Mouse (Mus musculus): ENCODE measurements at regions not wholly inside any gene's neighbourhood (a gene's known extent, or its start where the extent isn't known, plus 50 kb on each side); places are given as distances from the start of the nearest gene placed in this dataset.
A peak's percentile ranks its signal among the peaks of the same experiment; 100 is the strongest.

DNA sequence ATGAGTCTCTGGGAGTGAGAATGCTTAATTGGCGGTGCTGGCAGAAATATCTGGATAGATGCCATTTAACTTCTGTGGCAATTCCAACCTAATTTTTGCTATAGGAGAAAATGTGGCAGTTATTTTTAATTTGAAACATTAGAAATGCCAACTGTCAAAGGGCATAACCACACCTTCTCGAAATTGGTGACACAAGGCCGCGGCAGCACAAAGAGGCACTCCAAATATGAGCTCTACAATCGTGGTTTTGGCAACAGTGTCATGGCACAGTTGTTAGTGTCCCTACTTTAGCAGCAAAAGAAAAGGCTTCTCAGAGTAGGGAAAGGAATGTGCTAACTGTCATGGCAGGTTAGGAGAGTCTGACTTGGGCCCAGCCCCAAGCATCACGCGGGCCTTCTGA, 157.0 kb upstream of the Runx1 start:
- DNase-seq (ENCODE audit: inconsistent age in 2 of 2, low spot score in 1 of 2), result no peak

DNA sequence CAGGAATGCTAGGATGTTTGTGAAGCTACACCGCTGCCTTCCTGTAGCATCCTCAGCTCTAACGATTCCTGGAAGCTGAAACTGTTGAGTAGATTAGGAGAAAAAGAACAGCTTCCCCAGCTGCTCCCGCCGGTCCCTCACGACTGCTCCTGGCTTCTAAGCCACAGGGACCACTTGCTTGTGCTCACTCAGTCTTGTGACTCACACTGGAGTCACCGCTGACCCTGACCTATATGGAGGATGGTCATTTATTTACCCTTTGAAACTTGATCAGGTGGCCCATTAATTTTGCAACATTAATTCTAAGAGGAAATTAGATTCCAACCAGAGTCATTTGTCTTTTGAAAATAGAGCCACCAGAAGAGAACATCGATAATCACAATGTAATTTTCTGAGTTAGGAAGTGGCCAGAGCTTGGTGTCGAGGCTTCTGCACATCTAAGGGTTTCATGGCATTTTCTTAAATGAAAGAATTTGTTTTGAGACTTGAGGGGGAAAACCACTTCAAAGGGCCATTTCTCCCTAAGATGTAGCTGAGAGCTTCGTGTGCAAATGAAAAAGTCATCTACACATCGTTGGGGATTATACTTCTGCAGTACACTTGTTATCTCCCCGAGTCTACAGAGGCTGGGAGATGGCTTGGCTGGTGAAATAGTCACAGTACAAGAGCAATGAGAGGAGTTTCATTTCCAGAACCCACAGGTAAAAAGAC, 153.8 kb upstream of the Runx1 start:
- peak; percentile 79 to 89 for DNase-seq (ENCODE audit: inconsistent age in 2 of 2, low spot score in 1 of 2)

DNA sequence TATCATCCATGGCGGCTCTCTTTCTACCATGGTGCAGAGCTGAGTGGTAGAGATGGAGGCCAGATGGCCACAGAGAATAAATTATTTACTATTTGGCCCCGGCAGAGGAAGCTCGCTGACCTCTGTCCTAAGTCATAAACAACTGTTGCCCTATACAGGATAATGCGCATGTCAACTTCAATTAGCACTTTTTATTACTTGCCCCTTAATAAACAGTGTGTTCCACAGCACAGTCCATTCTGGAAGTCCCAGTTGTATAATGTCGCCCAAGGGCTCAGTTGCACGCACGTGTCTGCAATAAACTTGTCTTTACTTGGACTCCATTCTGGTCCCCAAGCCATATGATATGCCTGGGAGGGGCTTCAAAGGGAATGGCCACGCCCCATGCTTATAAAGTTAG, 150.1 kb upstream of the Runx1 start:
- DNase-seq (ENCODE audit: inconsistent age in 2 of 2, low spot score in 1 of 2), result no peak

DNA sequence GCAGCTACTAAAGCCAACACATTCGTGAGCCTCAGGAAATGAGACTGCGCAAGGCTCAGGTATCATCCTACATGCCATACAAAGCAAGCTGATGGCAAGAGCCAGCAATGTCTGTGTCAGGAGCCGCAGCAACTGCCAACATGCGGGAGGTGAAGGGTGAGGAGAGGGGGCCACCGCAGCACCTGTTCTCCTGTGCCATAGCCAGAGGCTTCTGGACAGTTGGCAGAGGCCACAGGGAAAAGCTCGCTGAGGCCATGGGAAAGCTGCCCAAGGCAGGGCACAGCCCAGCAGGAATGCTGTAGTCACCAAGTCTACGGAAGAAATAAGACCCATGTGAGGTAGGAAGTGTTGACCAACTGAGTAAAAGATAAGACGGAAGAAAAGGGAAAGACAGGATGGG, 149.1 kb upstream of the Runx1 start:
- DNase-seq (ENCODE audit: inconsistent age in 2 of 2, low spot score in 1 of 2), result no peak

DNA sequence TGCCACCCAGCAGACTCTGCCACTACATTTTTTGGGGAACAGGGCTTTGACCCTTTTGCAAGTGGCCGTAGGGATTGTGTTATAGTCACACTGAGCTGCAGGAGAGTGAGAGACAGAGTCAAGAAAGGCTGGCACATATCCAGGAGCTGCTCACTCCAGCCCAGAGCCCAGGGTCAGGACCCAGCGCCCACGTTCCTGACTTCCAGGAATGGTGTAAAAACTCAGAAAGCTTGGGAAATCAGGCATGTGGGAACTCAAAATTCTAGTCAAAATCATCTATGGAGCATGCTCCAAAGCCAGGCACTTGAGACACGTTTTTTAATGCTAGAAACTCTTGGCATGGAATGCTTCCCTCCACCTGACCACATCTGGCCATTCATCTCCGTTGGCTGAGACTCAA, 146.7 kb upstream of the Runx1 start:
- no peak for DNase-seq (ENCODE audit: inconsistent age in 2 of 2, low spot score in 1 of 2)

DNA sequence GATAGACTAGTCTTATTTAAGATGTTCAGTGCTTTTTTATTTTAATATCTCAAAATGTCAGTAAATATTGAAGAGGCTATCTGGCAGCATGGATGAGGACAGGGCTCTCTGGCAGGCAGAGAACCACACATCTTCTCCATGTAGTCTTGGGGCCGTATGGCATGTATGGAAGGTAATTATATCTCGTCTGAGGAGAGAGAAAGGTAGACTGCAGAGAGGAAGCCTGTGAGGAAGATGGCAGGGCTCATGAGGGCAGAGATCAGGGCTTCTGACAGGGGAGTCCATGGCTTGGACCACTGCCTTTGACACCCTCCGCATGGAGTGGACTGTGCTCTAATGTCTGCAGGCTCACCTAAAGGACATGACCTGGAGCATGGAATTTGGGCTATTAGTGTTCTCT, 146.0 kb upstream of the Runx1 start:
- DNase-seq (ENCODE audit: inconsistent age in 2 of 2, low spot score in 1 of 2), result no peak

DNA sequence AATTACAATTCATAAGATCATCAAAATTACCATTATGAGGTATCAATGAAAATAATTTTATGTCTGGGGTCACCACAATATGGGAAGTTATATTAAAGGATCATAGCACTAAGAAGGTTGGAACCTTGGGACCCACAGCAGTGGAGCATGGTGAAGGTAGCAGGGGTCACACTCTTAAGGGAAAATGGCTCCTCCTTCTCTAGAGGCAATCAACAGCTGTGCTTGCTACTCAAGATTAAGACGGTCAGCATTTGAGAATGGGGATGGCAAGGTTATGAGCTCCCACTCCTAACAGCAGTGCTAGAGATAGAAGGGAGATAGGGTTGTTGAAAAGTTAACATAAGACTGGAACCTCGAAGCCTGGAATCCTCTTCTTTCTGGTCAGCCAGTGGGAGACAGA, 144.6 kb upstream of the Runx1 start:
- DNase-seq (ENCODE audit: inconsistent age in 2 of 2, low spot score in 1 of 2), result no peak

DNA sequence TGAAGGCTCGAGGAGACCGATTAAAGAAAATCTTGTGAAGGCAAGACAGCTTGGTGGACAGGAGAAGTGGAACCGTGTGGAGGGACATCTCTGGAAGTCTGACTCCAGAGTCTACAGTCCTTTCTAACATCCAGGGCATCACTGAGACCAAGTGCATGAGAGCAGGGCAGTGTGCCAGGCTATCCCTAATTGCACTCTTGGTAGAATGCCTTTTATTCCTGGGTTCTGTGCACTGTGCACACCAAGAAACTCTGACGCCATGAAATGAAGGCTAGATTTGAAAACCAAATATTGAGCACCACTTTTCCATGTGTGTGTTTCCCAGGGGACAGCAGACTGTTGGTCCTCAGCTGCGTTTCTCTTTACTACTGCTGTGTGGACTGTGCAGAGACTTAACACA, 143.1 kb upstream of the Runx1 start:
- no peak for DNase-seq (ENCODE audit: inconsistent age in 2 of 2, low spot score in 1 of 2)

DNA sequence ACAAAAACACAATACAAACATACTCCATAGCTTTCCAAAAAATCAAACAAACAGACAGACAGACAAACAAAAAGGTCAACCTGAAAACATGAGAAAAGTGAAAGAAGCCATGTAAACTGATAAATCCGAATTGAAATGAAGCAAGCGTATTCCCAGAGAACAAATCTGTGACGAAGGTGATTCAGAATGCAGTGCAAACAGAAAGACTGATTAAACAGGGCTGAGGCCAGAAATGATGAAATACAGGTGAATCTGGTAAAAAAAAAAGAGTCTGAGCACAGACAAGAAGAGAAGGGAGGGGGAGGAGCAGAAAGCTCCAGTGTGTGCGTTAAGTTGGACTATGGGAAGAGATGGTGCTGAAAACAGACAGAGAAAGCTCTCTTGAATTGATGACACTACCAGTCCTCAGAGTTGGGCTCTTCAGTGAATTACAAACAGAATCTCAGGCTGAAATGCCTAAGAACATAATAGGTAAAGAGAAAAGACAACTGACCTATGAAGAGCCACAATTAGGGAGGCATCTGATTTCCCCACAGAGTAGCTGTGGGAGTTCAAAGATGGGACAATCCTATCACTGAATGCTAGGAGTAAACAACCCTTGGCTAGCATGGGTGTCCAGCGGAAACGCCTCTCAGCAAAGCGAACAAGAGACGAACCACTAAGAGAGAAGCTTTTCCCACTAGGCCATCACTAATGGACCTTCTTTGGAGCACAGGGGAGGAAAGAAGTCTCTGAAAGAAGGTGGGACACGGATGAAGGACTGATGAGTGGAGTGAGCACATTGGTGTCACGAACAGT, 140.3 kb upstream of the Runx1 start:
- DNase-seq (ENCODE audit: inconsistent age in 2 of 2, low spot score in 1 of 2), result no peak

DNA sequence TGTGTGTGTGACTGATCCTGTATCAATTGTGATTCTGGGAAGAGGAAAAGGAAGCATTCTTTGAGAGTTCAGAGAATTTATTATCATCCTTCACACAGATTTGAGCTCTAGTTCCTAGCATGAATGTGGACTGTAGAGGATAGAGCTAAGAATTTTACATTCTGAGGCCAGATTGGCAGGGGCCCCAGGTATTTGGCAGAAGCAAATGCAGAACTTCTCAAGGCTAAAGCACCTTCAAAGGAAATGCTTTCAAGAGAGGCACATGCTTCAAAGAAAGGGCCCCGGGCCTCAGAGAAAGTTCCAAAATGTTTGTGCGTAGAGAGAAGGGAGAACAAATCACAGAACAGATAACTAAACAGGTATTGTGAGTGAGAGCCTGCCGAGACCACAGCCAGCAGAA, 139.7 kb upstream of the Runx1 start:
- peak; percentile 43 to 64 for DNase-seq (ENCODE audit: inconsistent age in 2 of 2, low spot score in 1 of 2)

DNA sequence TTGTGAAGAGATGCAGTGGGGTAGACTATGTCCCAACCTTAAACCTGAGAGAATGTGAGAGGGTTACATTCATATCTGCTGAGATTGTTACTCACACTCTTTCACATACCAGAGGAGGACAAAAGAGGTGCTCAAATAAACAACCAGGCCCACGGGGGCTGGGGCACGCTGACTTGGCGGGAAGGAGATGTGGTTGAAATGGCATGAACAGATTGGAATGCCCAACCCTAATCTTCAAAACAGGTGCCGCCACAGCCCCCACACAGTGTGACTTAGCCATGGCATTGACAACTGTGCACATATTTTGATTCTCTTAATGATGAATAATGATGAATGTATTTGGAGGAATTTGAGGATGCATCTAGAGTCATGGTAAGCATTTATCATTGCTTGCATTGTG, 137.6 kb upstream of the Runx1 start:
- peak in 1 of 2 experiments; percentile 31 for DNase-seq (ENCODE audit: inconsistent age in 2 of 2, low spot score in 1 of 2)

DNA sequence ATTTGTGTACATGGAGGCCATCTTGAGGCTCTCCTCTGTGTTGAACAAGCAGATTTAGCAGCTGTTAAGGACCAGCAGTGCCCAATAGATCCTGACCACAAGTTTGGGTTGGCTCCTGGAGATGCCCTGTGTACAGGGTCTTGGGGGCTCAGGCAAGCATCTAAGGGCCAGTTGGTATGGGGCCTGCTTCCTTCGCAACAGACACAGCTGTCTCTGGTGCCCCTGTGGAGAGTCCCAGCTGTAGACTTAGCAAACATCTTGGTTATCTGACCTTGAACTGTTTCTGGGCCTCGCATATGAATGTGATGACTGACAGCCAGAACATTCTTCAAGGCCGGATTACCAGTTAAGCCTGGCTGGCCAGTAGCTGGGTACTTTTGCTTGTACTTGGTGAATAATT, 135.4 kb upstream of the Runx1 start:
- DNase-seq (ENCODE audit: inconsistent age in 2 of 2, low spot score in 1 of 2), result peak; percentile 48 to 63

DNA sequence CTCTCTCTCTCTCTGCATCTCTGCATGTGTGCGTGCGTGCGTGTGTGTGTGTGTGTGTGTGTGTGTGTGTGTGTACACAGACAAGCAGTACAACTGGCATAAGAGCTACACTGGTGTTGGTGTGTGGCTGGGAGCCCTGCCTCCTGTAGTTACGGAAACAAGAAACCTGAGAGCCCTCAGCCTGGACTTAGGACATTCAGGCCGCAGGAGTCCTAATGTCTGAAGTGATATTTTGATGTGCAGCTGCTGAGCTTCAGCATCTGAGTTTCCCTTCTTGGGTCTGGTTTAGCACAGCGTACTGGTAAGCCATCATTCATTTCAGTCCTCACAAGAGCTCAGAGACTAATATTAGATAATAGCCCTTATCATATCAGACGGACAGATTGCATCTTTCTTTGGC, 134.8 kb upstream of the Runx1 start:
- DNase-seq (ENCODE audit: inconsistent age in 2 of 2, low spot score in 1 of 2), result no peak

DNA sequence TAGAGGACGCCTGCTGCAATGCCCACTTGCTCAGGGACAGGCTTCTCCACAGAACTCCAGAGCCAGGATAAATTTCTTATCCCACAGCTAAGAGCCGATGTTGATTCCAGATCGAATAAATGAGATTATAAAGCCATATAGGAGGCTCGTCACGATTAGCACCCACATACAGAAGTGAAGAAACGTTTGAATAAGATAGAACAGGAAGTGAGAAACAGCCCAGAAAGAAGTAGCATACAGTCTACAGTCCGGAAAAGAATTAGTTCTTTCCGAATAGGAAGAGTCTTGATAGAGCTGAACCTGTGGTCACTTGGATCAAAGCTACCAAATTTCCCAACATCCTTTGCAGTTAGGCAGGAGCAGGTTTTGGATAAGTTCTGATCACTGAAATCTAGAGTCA, 133.0 kb upstream of the Runx1 start:
- no peak for DNase-seq (ENCODE audit: inconsistent age in 2 of 2, low spot score in 1 of 2)

DNA sequence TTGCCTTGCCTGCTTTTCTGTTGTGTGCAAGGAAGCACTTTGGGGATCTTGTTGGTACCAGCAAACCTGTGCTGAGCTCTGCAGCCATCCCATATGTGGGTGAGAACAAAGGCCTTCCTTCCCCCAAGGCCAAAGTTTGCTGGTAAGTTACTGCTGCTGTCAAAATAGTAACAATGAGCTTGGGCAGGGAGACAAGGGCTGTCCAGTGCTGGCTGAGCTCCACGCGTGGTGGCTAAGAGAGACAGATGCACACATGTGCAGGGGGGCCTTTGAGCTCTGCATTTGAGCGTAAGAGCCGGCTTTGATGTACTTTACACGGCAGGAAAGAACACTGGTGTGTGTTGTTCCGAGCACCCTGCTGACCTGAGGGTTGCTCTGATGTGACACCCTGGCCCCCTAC, 132.2 kb upstream of the Runx1 start:
- peak; percentile 48 to 68 for DNase-seq (ENCODE audit: inconsistent age in 2 of 2, low spot score in 1 of 2)

DNA sequence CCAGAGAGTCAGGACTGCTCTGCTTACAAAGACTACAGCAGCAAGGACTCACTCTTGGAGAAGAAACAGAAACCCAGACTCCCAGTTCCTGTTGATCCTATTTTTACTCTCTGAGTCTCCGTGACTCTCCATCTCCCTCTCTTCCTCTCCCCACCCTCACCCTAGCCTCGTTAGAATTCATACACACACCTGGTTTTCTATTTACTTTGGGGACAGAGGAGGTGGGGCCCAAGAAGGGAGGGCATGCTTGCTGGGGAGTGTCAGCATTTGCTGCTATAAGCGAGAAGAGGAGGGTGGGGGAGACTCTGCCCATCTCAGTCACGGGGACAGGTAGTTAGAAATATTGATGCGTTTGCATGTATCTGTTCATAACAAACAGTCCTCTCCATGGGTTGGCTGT, 129.6 kb upstream of the Runx1 start:
- DNase-seq (ENCODE audit: inconsistent age in 2 of 2, low spot score in 1 of 2), result no peak

DNA sequence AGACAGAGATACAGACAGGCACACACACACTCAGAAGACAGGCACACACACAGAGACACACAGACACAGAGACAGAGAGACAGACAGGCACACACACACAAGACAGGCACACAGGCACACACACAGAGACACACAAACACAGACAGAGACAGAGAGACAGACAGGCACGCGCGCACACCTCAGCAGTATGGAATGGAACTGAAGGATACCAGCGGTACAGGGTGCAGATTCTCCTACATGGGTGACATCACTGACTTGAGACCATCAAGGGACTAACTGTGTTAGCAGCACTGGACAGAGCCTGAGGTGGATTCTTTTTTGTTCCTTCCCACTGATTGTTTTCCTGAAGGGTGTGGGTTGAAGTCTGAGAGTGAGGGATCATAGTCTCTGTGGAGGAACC, 129.1 kb upstream of the Runx1 start:
- DNase-seq (ENCODE audit: inconsistent age in 2 of 2, low spot score in 1 of 2), result no peak

DNA sequence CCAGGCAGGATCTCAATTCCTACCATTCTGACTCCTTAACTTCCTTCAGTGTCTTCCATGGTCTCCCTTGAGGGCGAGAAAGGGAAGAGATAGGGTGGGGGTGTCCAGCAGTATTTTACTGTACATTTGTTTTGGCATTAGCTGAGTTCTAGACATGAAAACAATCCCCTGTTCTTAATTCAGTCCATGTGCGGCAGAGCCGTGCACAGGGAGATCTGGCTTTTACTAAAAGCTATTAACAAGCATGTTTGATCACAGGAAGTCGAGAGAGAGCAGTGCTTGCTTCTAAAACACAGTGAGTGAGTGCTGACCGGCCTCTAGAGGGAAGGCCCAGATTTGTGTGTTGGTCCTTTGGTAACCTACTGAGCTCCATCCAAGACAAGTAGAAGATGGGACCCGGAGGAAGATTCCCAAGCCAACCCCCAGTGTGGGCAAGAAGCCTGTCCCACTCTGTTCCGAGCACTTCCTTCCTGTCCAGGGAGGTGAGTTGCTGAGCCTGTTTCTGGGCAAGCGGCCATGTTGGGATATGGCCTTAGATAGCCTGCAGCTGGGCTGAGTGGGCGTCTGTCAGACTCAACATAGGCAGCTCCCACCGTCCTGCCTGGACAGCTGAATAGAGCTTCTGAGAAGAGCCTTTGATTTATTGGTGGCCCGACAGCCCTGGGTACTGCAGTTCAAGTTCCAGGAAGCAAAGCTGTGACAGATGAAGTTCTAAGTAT, 128.1 kb upstream of the Runx1 start:
- DNase-seq (ENCODE audit: inconsistent age in 2 of 2, low spot score in 1 of 2), result peak; percentile 63 to 77

DNA sequence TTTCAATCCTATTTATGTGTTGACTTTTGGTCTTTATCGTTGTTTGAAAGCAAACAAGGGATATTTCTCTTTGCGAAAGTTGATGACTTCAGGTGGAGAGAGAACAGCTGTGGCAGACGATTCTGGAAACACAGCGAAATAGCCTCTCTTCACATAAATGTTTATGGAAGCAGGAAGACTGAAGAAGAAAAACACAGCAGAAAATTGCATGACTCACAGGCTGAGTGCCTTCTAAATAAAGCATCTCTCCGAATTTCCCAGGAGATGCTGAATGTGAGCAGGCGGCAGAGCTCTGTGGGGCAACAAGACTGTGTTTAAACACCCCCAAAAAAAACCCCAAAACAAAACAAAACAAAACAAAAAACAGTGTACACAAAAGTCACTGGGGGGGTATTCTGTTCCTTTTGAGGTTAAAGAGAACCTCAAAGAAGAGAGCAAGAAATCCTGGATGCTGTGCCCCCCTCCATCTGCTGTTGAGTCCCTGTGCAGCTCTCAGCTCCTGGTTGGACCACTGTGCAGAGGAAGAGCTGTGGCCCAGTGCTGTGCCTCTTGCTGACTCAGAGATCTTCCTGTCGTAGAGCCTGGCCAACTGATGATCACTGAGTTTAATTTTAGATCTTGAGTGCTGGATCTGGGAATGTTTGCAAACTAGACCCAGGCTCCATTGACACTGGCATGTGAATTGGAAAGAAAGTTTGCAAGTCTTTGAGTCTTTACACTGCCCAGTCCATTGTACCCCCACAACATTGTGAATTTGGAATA, 126.6 kb upstream of the Runx1 start:
- no peak for DNase-seq (ENCODE audit: inconsistent age in 2 of 2, low spot score in 1 of 2)

DNA sequence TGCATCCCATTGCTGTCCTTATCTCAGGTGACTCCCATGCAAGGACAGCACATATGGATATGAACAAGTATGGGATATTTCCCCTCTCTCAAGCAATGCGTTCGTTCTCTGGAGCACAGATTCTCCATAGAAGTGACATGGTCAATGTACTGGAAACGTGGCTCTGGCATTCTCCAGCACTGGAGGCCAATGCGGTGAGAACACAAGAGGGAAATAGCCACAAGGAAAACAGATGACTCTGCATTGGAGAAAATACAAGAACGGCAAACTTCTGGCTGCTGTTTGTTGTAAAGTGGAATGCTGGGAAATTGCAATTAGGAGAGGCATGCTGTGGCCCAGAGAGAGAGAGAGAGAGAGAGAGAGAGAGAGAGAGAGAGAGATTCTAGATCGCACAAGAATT, 125.6 kb upstream of the Runx1 start:
- DNase-seq (ENCODE audit: inconsistent age in 2 of 2, low spot score in 1 of 2), result no peak

DNA sequence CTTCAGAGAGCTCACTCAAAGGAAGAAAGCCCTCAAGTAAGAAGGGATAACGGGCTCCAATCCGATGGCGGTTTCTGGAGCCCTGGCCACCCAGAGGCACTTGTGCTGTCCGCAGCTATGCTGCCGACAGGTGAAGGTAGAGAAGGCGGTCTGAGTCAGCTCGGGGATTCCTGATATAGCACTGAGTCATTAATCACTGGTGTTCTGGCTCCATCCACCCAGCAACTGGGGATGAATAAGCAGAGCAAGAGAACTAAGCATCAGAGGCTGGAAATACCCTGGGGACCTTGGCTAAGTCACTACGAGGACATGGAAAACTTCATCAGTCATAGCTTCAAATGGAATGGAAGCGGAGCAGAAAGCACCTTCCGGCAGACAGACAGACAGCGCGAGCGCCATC, 122.5 kb upstream of the Runx1 start:
- peak; percentile 78 to 85 for DNase-seq (ENCODE audit: inconsistent age in 2 of 2, low spot score in 1 of 2)
